Mouse (Mus musculus): ENCODE measurements around the gene Rwdd3.

Rwdd3 gene

GRCm38 (mm10) chr3:121160424-121160823 lies 11.1 kb downstream of the Rwdd3 start:
- DNase-seq (ENCODE audit: low spot score): no peak

GRCm38 (mm10) chr3:121159566-121159965 lies 11.9 kb downstream of the Rwdd3 start:
- no peak for DNase-seq (ENCODE audit: low spot score)

GRCm38 (mm10) chr3:121158901-121159351 lies 12.6 kb downstream of the Rwdd3 start:
- DNase-seq (ENCODE audit: low spot score): no peak

DNA sequence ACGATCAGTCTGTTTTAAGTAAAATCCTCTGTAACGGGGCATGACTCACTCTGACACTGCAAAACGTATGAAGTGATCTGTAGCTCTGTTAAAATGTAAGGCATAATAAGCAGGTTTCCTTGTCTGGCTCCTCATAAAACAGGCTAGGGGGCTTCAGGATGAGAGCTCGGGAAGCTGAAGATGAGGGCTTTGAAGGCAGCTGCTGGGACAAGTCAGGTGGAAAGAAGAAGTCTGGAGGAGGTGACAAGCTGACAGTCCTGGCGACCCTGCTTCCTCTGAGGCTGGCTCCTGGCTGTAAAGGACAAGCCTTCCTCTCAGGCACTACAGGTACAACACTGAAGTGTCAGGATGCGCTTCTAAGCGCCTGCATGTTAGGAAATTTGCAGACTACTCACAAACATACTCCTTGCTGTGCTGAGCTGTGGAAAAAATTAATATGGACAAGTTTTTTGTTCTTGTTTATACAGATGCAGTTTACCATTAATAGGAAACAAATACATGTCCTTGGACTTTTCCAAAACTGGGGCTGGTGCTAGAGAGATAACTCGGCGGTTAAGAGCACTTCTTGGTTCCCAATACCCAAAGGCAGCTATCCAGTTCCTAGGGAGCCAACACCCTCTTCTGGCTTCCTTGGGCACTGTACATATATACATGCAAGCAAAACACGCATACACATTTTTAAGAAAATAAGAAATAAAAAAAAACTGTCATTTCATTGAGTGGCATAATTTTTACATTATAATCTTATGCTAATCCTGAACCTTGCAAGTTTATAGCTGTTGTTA lies 13.8 kb downstream of the Rwdd3 start:
- DNase-seq (ENCODE audit: low spot score): no peak

DNA sequence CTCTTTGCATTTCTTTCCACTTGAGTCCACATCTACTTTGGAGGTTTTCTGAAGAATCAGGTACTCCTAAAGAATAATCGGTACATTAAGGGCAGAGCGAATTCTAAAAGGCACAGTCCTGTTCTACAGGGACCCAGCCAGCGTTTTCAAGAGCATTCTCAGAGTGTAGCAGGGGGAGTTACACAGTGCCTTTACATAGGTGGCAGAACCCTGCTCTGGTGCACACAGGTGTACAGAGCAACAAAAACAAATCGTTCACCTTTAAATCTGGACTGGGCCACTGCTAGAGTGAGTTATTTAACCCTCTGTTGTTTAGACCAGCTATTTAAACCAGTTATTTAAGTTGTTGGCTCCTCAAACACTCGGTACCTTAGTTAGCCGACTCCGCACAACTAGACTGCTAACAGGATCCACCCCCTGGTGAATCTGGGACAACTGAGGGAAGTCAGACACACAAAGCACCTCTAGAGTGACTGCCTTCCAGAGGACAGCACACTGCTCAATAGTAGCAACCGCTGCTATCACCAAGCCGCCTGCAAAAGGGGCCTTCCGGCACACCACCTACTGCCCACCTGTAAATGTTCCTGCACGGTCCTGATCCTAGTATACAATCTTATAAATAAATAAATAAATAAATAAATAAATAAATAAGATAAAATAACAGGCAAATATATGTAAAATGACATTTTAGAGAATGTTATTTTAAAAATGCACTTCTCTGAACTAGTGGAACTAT lies 14.9 kb downstream of the Rwdd3 start:
- DNase-seq (ENCODE audit: low spot score): no peak

DNA sequence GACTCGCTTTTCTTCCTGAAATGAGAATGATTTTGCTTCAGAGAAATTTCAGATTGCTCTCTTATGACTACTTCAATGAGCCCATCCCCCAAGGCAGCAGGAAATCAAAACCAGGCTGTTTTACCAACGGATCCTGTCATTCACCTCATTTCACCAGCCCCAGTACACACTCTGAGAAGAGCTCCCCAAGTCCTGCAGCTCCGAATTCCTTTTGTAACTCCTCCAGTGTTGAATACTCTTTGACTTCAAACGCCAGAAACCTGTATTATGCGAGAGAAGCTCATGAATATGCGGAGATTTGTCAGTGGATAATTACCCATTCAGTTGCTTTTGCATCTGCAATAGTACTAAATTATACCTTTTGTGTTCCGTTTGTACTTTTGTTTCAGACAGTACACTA lies 15.5 kb downstream of the Rwdd3 start:
- DNase-seq (ENCODE audit: low spot score): no peak

DNA sequence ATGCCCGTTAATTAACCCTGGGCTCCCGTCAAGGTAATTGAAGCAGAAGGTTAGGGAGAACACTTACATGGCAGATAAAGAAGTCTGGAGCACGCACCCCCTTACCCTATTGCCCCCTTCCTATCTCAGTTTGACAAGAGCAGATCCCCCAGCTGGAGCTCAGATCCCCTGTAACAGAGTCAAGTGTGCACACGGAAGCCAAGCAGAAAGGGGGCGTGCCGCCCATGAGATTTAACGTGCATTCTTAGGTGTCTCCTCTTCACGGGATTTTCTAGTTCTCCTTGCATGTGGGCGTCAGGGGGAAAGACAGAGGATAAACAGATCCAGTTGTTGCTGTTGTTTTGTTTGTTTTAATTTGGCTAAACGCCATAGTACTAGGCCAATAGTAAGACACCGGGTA lies 37.6 kb downstream of the Rwdd3 start:
- no peak for DNase-seq (ENCODE audit: low spot score)

DNA sequence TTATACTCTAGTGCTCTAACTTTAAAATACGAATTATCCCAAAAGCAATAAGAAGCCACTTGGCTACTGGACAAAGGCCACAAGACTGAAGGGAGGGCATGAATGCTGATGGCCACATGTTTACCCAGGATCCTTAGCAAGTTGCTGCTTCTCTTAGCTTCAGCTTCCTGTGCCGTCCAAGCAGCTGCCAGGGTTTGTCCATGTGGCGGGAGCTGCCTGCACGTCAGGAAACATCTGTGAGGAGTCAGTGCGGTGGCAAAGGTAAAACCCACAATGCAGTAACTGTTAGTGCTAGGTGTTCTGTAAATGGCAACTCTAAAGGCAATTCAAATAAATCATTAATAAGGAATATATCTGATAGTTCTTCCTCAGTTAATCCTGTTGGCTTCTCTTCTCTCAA lies 38.5 kb downstream of the Rwdd3 start:
- DNase-seq (ENCODE audit: low spot score): no peak

DNA sequence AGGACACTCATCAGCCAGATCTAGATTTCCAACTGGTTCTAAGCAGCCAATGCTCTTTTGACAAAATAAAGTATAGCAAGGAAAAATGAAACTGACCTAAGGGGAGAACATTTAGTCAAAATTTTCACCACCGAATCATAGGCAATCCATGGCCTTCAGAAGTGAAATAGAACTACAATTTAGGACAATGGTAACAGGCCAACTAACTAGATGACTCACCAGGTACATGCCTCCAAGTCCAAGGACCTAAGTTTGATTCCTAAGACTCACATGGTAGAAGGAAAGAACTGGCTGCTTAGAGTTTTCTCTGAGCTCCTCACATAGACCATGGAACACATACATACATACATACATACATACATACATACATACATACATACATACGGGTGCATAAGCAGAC lies 44.3 kb downstream of the Rwdd3 start:
- no peak for DNase-seq (ENCODE audit: low spot score)

DNA sequence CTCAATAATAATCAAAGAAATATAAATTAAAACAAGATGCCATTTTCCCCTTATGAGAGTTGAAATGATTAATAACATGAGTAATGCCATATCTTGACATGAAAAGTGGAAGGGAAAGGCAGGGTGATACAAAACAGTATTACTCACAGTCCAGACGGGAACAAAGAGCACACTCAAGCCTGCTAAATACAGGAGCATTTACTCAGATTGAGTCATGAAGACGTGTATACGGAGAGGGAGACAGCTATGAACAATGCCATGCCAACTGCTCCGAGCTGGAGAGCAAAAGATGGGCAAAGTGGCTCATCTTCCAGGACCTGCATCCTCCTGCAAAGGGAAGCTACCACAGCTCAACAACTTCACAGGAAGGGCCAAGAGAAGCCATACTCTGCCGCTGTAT lies 45.0 kb downstream of the Rwdd3 start:
- DNase-seq (ENCODE audit: low spot score): no peak

- no peak for DNase-seq (ENCODE audit: low spot score)
These were observed 50.4 kb downstream of the Rwdd3 start for GRCm38 (mm10) chr3:121121072-121121471.

- DNase-seq (ENCODE audit: low spot score): no peak
These were observed 54.9 kb downstream of the Rwdd3 start for GRCm38 (mm10) chr3:121116590-121116989.

DNA sequence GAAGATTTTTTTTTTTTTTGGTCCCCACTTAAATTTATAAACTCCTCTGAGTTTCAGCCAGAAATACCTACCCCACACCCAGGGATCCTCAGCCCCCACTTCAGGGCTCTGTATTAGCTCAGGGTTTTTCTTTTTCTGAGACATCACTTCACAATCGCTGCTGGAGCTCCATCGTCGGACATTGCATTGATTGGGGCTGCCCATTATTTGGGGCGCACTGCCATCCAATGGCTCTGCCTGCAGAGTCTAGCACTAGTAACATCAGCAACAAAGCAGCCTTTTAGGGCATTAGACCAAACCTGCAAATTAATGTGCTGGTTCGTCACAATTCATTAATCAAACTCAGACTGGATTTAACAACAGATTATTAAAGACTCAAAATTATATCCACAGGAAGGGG lies 55.4 kb downstream of the Rwdd3 start:
- DNase-seq (ENCODE audit: low spot score): no peak

DNA sequence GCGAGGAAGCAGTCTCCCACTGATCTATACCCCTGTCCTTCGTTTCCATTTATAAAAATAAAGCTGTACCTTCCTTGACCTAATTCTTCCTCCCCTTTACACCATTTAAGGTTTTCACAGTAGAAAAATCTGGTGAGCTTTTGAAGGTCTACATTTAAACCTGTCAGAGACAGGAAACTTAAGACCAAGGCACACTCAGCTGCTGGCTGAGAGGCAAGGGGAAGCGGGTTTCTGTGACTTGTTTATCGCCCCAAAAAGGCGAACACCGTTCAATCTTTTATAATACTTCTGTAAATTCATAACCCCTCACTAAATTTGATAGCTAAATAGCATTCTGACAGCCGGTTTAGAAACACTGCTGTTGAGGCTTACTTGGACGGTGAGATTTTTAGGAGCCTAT lies 60.4 kb downstream of the Rwdd3 start:
- no peak for DNase-seq (ENCODE audit: low spot score)

- DNase-seq (ENCODE audit: low spot score): no peak
These were observed 61.1 kb downstream of the Rwdd3 start for GRCm38 (mm10) chr3:121110430-121110829.

DNA sequence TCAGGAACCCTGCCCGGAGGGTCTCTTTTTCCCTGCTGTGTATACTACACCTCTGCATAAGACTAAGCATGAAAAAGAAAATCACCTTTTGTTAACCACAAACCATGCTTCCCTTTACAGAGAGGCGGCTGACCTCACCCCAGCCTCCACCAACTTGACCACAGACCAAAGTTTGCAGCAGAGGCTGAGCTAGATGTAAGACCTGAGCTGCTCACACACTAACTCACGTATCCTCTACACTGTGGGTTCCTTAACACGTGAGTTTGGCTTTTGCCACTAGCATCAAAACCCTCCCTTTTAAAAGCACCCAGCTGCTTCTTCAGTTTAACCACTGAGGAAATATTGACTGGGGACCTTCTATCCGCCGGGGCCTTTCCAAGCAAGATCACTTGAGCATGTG lies 64.0 kb downstream of the Rwdd3 start:
- DNase-seq (ENCODE audit: low spot score): no peak

- no peak for DNase-seq (ENCODE audit: low spot score)
These were observed 66.1 kb downstream of the Rwdd3 start for GRCm38 (mm10) chr3:121105408-121105708.
